Comparison of ENCODE assay signal across 11 mouse cellular contexts in the genomic region with DNA sequence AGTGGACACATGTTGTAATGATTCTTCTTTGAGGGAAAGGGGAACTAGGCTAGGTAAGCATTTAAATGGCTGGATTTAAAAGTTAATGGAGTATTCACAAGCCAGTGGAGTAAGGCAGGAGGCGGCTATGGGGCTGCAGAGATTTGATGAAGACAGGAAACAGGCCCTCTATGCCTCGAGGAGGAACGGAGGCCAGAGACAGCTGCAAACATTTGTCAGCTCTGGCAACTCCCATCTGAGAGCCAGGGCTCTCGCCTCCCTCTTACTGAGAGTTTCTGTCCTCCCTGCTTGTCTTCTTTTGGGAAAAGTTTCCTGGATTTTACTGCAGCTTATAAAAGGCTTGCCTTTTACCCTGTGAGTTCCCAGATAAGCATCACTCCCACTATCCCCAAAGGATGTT.
A peak's percentile ranks its signal among the peaks of the same experiment; 100 is the strongest.
DNase-seq lines count a peak whose midpoint lies in the region; ATAC-seq and TF ChIP-seq lines count a peak whose summit lies in the region.
"Had no signal": no experiment of that assay in that cellular context is flagged by ENCODE, and none has a peak within 500 bp of the region (broad histone marks: within the 10 kb centered on the region; RNA-seq: fewer than 3 reads in every experiment).

No protein-coding gene starts in this region.

- no peaks in the 10 kb centered on the region for H3K27me3 ChIP-seq in lung, postnatal 0 days (replicated peaks; ENCODE audit: insufficient read depth, low read length)
- H3K27me3 ChIP-seq: forebrain, embryonic 13.5 days had no signal

- peak; percentile 71 for DNase-seq in urinary bladder, postnatal 14 days (ENCODE audit: low spot score)
- no peak for DNase-seq in urinary bladder, postnatal 10 days (ENCODE audit: low spot score)
- DNase-seq in kidney, adult 11 months, result peak; percentile 21
- peak; percentile 70 for DNase-seq in lung, postnatal 0 days (ENCODE audit: low spot score)
- peak; percentile 66 to 71 for DNase-seq in urinary bladder, postnatal 4 days (ENCODE audit: low spot score in 2 of 2)
- DNase-seq in right cerebral cortex, postnatal 14 days, result no peak
- no peak for DNase-seq in cerebellum, adult 9-11 months
- no peak for DNase-seq in B cell, adult 2 months
- DNase-seq: liver, postnatal 0 days; thymus, postnatal 36 days had no signal

- WGBS in lung, postnatal 0 days, result 29% methylated on average over 4 of the region's 4 CpGs

- TF ChIP-seq CTCF in lung, postnatal 0 days (IDR thresholded peaks at IDR 0.05), result no peak

- H3K9me3 ChIP-seq in lung, postnatal 0 days (ENCODE audit: low read length), result no peaks in the 10 kb centered on the region
- H3K9me3 ChIP-seq: forebrain, embryonic 13.5 days had no signal

- no peak overlapping the region for H3K27ac ChIP-seq in lung, postnatal 0 days (ENCODE audit: low read length)
- H3K27ac ChIP-seq: forebrain, embryonic 13.5 days had no signal

- no peak for TF ChIP-seq EP300 in lung, postnatal 0 days (IDR thresholded peaks at IDR 0.05)

- no peak overlapping the region for H3K4me2 ChIP-seq in lung, postnatal 0 days (replicated peaks; ENCODE audit: low read depth, low read length)
- H3K4me2 ChIP-seq: forebrain, embryonic 13.5 days had no signal

- no peaks in the 10 kb centered on the region for H3K4me1 ChIP-seq in lung, postnatal 0 days (ENCODE audit: insufficient read depth, low read depth, low read length)
- H3K4me1 ChIP-seq: forebrain, embryonic 13.5 days had no signal

- H3K36me3 ChIP-seq in lung, postnatal 0 days (ENCODE audit: insufficient read depth, low read length), result no peaks in the 10 kb centered on the region

- no peak overlapping the region for H3K9ac ChIP-seq in lung, postnatal 0 days (replicated peaks; ENCODE audit: low read depth)
- H3K9ac ChIP-seq: forebrain, embryonic 13.5 days; liver, postnatal 0 days had no signal

- ATAC-seq in lung, postnatal 0 days, result peak; percentile 75
- ATAC-seq: forebrain, embryonic 13.5 days; liver, postnatal 0 days had no signal

- H3K4me3 ChIP-seq in lung, postnatal 0 days (ENCODE audit: low read depth, low read length), result no peak overlapping the region
- H3K4me3 ChIP-seq: forebrain, embryonic 13.5 days had no signal

Comparison
In these comparisons a context has a peak if more than half of its experiments do, and no peak if none do; other contexts are left out.
1. DNase-seq: peak in urinary bladder, postnatal 14 days (single experiment), kidney, adult 11 months (single experiment), lung, postnatal 0 days (single experiment) and urinary bladder, postnatal 4 days (2 of 2); none in urinary bladder, postnatal 10 days (single experiment), right cerebral cortex, postnatal 14 days (single experiment), cerebellum, adult 9-11 months (single experiment) and B cell, adult 2 months (0 of 2).